Mouse (Mus musculus): ENCODE results near the gene Trit1. TPM values are rescaled to one million over a fixed set of nuclear protein-coding genes. Genes with fewer than 3 reads are reported as not detected.

Gene Trit1
- 6.7 TPM for polyA plus RNA-seq (2015; fragmentation: Illumina TruSeq; extraction: RNeasy Lipid Tissue Mini Kit (QIAGEN cat#74804); ENCODE audit: insufficient read depth, low read depth, low replicate concordance)

DNA sequence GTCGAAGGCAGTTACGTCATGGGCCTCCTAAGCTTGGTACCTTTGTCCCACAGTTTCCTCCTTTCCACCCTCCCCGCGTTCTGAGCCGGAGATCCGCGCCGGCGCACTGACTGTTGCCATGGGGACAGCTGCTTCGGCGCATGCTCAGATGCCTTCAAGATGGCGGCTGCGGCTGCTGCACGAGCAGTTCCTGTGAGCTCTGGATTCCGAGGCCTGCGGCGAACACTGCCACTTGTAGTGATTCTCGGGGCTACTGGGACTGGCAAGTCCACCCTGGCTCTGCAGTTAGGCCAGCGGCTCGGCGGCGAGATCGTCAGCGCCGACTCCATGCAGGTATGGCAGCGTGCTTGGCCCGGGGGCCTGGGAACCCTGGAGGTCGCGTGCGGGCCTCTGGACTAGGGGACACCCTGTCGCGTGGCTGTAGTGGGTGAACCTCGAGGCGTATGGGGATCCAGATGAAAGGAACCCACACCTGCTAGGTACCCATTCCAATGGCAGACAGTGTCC lies at the start of gene Trit1:
Gene Trit1, plus strand, starts transcription at position 147 of the 507 bp plus-strand sequence.

DNA sequence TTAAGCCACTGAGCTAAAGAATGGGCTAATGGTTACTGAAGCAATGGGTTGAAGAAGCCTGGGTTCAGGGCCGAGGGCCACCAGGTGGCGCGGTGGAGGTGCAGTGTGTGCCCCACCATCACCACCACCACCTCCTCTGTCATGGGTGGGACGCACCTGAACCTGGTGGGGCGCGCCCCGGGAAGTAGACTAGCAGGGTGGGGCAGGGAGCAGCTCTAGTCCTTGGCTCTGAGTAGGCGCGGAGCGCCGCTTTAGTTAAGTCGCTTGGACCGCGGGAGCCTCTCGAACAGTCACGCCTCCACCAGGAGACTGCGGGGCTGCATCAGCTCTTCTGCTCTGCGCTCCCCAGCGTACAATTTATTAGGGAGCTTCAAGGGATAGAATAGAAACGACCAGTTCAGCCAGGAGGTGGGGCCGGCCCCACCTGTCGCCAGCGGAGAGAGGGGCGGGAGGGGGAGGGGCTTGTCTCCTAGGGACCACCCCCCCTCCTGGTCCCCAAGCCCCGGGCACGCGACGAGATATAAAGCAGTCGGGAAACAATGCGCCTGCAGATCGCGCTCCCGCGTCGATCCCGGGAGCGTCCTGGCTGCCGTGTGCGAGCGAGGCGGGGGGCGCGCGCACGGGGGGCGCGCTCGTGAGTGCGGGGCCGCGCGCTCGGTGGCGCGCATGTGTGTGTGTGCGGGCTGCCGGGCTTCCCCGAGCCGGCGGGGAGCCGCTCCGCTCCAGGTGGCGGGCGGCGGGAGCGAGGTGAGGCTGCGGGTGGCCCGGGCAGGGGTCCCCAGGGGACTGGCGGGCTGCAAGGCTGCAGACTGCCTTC lies 20.8 kb upstream of the Trit1 start, which contains the start of gene Mycl:
Gene Mycl, plus strand, starts transcription at position 249 of the 817 bp plus-strand sequence.

Other genes starting within 250 kb of the Trit1 start
- gene Ppt1, start 180.4 kb upstream of the Trit1 start, polyA plus RNA-seq (2015; fragmentation: Illumina TruSeq; extraction: RNeasy Lipid Tissue Mini Kit (QIAGEN cat#74804); ENCODE audit: insufficient read depth, low read depth, low replicate concordance) = 13.5 TPM
- gene Cap1, start 130.5 kb upstream of the Trit1 start, polyA plus RNA-seq (2015; fragmentation: Illumina TruSeq; extraction: RNeasy Lipid Tissue Mini Kit (QIAGEN cat#74804); ENCODE audit: insufficient read depth, low read depth, low replicate concordance) = 22.8 TPM
- gene Mfsd2a, start 55.4 kb upstream of the Trit1 start, polyA plus RNA-seq (2015; fragmentation: Illumina TruSeq; extraction: RNeasy Lipid Tissue Mini Kit (QIAGEN cat#74804); ENCODE audit: insufficient read depth, low read depth, low replicate concordance) = not detected
- not detected for gene Mycl, start 20.9 kb upstream of the Trit1 start, polyA plus RNA-seq (2015; fragmentation: Illumina TruSeq; extraction: RNeasy Lipid Tissue Mini Kit (QIAGEN cat#74804); ENCODE audit: insufficient read depth, low read depth, low replicate concordance)
- not detected for gene Bmp8b, start 88.6 kb downstream of the Trit1 start, polyA plus RNA-seq (2015; fragmentation: Illumina TruSeq; extraction: RNeasy Lipid Tissue Mini Kit (QIAGEN cat#74804); ENCODE audit: insufficient read depth, low read depth, low replicate concordance)
- gene Oxct2b, start 99.7 kb downstream of the Trit1 start, polyA plus RNA-seq (2015; fragmentation: Illumina TruSeq; extraction: RNeasy Lipid Tissue Mini Kit (QIAGEN cat#74804); ENCODE audit: insufficient read depth, low read depth, low replicate concordance) = not detected
- gene Ppie, start 123.4 kb downstream of the Trit1 start, polyA plus RNA-seq (2015; fragmentation: Illumina TruSeq; extraction: RNeasy Lipid Tissue Mini Kit (QIAGEN cat#74804); ENCODE audit: insufficient read depth, low read depth, low replicate concordance) = 10.2 TPM
- gene Hpcal4, start 166.6 kb downstream of the Trit1 start, polyA plus RNA-seq (2015; fragmentation: Illumina TruSeq; extraction: RNeasy Lipid Tissue Mini Kit (QIAGEN cat#74804); ENCODE audit: insufficient read depth, low read depth, low replicate concordance) = 0.39 TPM
- gene Nt5c1a, start 184.9 kb downstream of the Trit1 start, polyA plus RNA-seq (2015; fragmentation: Illumina TruSeq; extraction: RNeasy Lipid Tissue Mini Kit (QIAGEN cat#74804); ENCODE audit: insufficient read depth, low read depth, low replicate concordance) = not detected
- gene Heyl, start 217.0 kb downstream of the Trit1 start, polyA plus RNA-seq (2015; fragmentation: Illumina TruSeq; extraction: RNeasy Lipid Tissue Mini Kit (QIAGEN cat#74804); ENCODE audit: insufficient read depth, low read depth, low replicate concordance) = 3.2 TPM
- 116 TPM for gene Pabpc4, start 245.8 kb downstream of the Trit1 start, polyA plus RNA-seq (2015; fragmentation: Illumina TruSeq; extraction: RNeasy Lipid Tissue Mini Kit (QIAGEN cat#74804); ENCODE audit: insufficient read depth, low read depth, low replicate concordance)